Mouse (Mus musculus) lung, adult 2 months (tissue): ENCODE results near the gene Rps17. TPM values are rescaled to one million over a fixed set of nuclear protein-coding genes. Genes with fewer than 3 reads are reported as not detected.

Experiments used
- DNase-seq: peaks from one replicate; pipeline ENCODE4 v3.0.0; 2022
- H3K4me1 ChIP-seq: fragments of 200-500 bp; 2 replicates; pipeline ENCODE4 v1.6.1; 2011; ENCODE audit warnings: low read length; ENCODE audit not compliant: control insufficient read depth, insufficient read depth
- H3K4me3 ChIP-seq: fragments of 200-500 bp; replicated peaks from 2 replicates; pipeline ENCODE3; 2011; ENCODE audit warnings: low read depth, mild to moderate bottlenecking, control low read depth, low read length; ENCODE audit errors: extremely low read depth
- CTCF ChIP-seq: fragments of 200-500 bp; IDR thresholded peaks from 2 replicates; pipeline ENCODE4 v1.5.1; 2011; ENCODE audit warnings: mild to moderate bottlenecking, low read length, control low read depth; ENCODE audit not compliant: insufficient read depth
- POLR2A ChIP-seq: fragments of 200-500 bp; IDR thresholded peaks from 2 replicates; pipeline ENCODE4 v1.6.1; 2011; ENCODE audit warnings: low read depth, mild to moderate bottlenecking, control low read depth, low read length, borderline replicate concordance; ENCODE audit errors: extremely low read depth
- WGBS: fragments of 180-500 bp; shearing (Covaris S2); methylation state at CpG from one replicate; pipeline ENCODE4 v1.1.7; 2018; 5-methylcytosine and 5-hydroxymethylcytosine counted together
- polyA plus RNA-seq: library from polyadenylated mRNA; depleted of rRNA; stranded (reverse); fragments of >200 nt; gene quantifications from 2 replicates; pipeline ENCODE4 v1.2.3, GENCODE M21; 2012; rRNA removed

Gene Rps17
- polyA plus RNA-seq, 1 experiment: 673 TPM

DNA sequence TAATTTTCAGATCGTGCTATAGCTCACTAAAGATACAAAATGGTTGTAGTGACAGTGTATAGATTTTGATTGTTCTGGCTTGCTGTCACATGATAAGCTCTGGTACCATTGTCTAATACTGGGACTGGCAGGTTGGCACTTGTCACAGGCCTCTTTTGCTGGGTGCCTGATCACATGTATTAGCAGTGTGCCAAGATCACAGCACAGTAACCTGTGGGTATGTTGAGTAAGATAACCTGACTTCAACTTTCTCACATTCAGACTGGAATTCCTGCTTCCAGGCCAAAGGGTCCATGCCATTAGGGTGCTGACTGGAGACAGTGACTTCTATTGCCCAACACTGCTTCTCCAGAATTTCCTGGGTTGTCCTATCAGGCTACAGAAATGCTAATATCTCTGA lies 33.9 kb downstream of the Rps17 start:
- 86% methylated on average over 1 of the region's 1 CpGs for WGBS
- no peak for DNase-seq
- H3K4me1 ChIP-seq: no peaks in the 10 kb centered on the region
- no peak overlapping the region for H3K4me3 ChIP-seq
- TF ChIP-seq POLR2A (no peak), CTCF (no peak)

DNA sequence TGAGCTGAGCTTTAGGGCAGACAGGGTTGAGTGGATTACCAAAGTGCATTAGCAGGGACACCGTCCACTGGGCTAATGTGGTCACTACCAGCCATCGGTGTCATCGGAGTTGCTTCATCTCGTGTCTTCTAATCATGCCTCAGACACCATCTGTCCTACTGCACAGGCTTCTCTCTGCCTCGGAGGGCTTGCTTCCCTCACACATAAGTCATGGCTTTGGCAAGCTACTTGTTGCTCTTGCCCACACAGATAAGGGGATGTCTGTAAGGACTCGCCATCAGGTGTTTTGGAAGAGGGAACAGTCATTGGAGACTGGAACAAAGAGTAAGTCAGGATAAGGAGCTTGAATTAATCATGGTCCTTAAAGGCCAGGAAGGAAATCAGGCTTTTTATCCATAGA lies 35.8 kb downstream of the Rps17 start:
- no peak for TF ChIP-seq CTCF
- no peak for DNase-seq

DNA sequence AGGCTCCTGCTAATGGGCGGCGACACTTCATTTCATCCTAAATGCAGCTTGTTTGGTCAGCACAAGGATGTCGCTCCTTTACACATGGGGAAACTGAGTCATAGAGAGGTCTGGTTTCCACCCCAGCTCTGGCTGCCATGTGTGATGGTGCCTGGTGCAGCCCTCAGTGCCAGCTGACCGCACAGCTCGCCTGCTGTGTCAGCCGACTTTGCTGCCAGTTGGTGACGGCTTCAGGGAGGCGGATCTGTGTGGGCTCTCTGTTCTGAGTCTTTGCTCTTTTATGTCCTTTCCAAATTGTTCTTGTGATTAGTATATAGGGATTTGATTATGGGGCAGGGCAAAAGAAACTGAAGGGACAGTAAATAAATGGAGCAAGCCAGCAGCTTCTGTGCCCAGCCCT lies 37.3 kb downstream of the Rps17 start:
- DNase-seq: no peak
- H3K4me1 ChIP-seq: no peaks in the 10 kb centered on the region
- 84% methylated on average over 8 of the region's 8 CpGs for WGBS
- TF ChIP-seq POLR2A: no peak
- no peak for TF ChIP-seq CTCF
- H3K4me3 ChIP-seq: no peak overlapping the region

More for the DNA sequence above, 35.8 kb downstream of the Rps17 start:
- H3K4me3 ChIP-seq: no peak overlapping the region
- H3K4me1 ChIP-seq: no peaks in the 10 kb centered on the region
- WGBS: 86% methylated on average over 6 of the region's 6 CpGs

DNA sequence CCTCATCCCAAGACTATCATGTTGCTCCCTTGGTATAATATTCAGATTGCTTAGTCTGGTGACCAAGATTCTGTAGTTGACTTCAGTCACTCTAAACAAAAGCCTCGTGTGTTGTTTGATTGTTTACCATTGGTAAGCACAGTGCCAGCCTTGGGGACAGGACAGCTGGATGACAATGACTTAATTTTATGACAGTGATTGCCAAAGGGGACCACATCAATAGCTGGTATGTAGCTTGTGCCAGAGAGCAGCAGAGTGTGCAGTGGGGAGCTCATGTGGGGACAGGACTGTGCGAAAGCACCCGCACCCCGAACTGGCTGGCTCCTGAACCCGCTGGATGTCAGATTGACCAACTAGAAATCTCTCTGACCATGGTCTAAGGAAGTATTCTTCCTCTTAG lies 40.4 kb downstream of the Rps17 start:
- TF ChIP-seq CTCF (no peak), POLR2A (no peak)
- DNase-seq: no peak
- Histone ChIP-seq H3K4me3 (no peak overlapping the region), H3K4me1 (no peaks in the 10 kb centered on the region)
- WGBS: 84% methylated on average over 5 of the region's 5 CpGs

DNA sequence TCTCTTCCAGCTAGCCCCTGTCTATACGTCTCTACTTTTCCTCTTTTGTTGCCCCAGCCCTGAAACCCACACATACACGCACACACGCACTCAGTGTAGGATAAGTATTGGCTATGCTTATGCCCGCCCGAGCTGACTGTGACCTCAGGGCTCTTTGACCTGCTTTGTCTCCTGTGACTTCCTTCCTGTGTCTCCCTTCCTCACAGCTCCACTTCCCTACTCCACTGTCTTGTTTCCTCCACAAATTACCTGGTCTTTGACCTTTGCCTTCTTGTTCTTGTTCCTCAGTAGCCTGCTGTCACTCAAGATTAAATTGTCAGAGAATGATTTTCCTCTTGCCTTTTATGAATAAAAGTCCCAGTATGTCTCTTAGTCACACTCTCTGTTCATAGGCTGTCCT lies 41.0 kb downstream of the Rps17 start:
- Histone ChIP-seq H3K4me1 (no peaks in the 10 kb centered on the region), H3K4me3 (no peak overlapping the region)
- 50% methylated on average over 5 of the region's 5 CpGs for WGBS
- DNase-seq: no peak
- TF ChIP-seq CTCF (no peak), POLR2A (no peak)

DNA sequence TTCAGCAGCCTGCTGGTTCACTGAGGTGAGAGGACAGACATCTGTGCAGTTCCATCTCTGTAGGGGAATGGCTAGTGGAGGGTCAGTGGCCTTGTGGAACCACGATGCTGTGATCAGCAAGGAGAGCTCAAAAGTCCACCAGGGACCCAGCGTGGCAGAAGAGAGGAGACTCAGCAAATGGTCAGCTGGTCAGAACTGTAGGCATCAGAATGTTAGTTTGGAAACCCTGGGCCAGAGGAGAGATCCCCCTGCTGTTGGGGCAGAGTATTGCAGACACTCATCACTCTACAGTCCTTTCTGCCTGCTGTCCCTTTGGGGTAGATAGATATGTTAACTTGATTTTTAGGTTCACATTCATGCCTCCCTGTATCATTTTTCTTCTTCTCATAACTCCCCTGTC lies 41.4 kb downstream of the Rps17 start:
- WGBS: 94% methylated on average over 2 of the region's 2 CpGs
- peak; percentile 48 for DNase-seq
- H3K4me1 ChIP-seq: no peaks in the 10 kb centered on the region
- no peak overlapping the region for H3K4me3 ChIP-seq
- TF ChIP-seq CTCF: peak; percentile 71
- TF ChIP-seq POLR2A: no peak

DNA sequence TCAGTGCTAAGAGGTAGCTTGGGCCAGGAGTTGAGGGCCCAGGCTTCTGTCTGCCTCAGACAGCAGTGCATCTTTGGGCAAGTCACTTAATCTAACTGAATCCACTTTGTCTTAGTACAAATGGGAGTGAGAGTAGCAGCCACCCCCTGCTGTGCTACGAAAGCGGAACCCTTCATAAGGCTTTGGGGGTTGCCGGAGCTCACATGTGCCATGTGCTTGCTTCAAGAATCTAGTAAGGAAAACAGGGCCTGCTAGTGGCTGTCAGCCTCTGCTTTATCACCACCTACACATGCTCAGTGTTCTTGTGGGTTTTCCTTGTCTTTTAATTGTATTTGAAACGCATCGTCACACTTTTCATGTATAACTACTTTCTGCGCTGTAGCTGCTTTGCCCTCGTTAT lies 43.7 kb downstream of the Rps17 start:
- TF ChIP-seq CTCF (no peak), POLR2A (no peak)
- whole genome bisulfite sequencing: 97% methylated on average over 7 of the region's 7 CpGs
- H3K4me3 ChIP-seq: no peak overlapping the region
- H3K4me1 ChIP-seq: no peaks in the 10 kb centered on the region
- DNase-seq: no peak

DNA sequence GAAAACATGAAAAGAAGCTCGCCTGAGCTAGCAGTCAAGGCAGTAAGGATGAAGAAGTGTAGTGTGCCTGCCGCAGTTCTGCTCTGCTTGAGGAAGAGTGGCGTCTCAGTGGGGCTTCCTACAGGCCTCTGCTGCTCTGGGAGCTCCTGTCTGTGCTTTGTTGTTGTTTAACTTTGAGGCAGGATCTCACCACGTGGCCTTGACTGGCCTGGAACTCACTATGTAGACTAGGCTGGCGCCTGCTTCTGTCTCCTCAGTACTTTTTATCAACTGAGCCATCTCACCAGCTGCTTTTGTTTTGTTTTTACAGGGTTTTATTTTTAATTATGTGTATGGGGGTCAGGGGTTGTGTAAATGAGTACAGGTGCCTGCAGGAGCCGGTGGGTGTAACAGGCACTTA lies 46.8 kb downstream of the Rps17 start:
- no peak for DNase-seq
- Histone ChIP-seq H3K4me1 (no peaks in the 10 kb centered on the region), H3K4me3 (no peak overlapping the region)
- WGBS: 43% methylated on average over 6 of the region's 6 CpGs
- no peak for TF ChIP-seq POLR2A
- TF ChIP-seq CTCF: no peak

DNA sequence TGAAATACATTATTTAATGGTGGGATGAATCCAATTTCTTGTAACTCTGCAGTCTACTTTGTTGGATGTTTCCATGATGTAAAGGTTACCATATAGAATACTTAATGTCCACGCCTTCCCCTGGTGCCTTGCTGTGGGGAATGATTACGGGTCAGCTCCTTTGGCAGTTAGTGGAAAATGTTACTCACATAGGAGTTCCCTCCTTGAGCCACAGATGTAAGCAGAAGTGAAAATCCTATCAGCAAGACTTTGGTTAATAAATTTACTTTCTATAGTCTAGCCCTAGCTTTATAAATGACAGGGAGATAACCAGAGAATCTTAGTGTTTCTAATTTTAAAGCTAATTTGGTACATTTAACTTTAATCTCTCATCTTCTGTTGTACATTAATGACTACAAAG lies 49.9 kb downstream of the Rps17 start:
- WGBS: 83% methylated on average over 2 of the region's 2 CpGs
- TF ChIP-seq POLR2A (no peak), CTCF (no peak)
- Histone ChIP-seq H3K4me1 (no peaks in the 10 kb centered on the region), H3K4me3 (no peak overlapping the region)
- no peak for DNase-seq

Other genes starting within 250 kb of the Rps17 start
- 0.07 and 0.17 TPM in 2 replicates for gene Slc28a1, start 230.5 kb downstream of the Rps17 start, polyA plus RNA-seq
- 11.1 and 14.4 TPM in 2 replicates for gene Pde8a, start 131.7 kb downstream of the Rps17 start, polyA plus RNA-seq
- 12.5 and 15.9 TPM in 2 replicates for gene Cpeb1, start 110.2 kb upstream of the Rps17 start, polyA plus RNA-seq
- 0.08 and 0.09 TPM in 2 replicates for gene Ap3b2, start 148.7 kb upstream of the Rps17 start, polyA plus RNA-seq
- gene BC048679, start 153.0 kb upstream of the Rps17 start, polyA plus RNA-seq: not detected in 2 replicates
- 1.0 and 2.7 TPM in 2 replicates for gene Fsd2, start 221.7 kb upstream of the Rps17 start, polyA plus RNA-seq
- 24.8 and 28.2 TPM in 2 replicates for gene Whamm, start 226.0 kb upstream of the Rps17 start, polyA plus RNA-seq